Mouse (Mus musculus): ENCODE measurements around the gene Prelid1.

Gene Prelid1

GRCm38 (mm10) chr13:55319931-55320533 is at the start of gene Prelid1:
Gene Prelid1 (plus strand): TSS chr13:55320500.
- no peak for DNase-seq

GRCm38 (mm10) chr13:55277203-55277602 is 43.1 kb upstream of the Prelid1 start:
- no peak for DNase-seq

- DNase-seq, result no peak
Observed at GRCm38 (mm10) chr13:55277646-55278045, 42.7 kb upstream of the Prelid1 start.

GRCm38 (mm10) chr13:55288854-55289253 is 31.4 kb upstream of the Prelid1 start:
- peak; percentile 30 for DNase-seq

- no peak for DNase-seq
Observed at GRCm38 (mm10) chr13:55296760-55297159, 23.5 kb upstream of the Prelid1 start.

GRCm38 (mm10) chr13:55300913-55301312 is 19.4 kb upstream of the Prelid1 start:
- no peak for DNase-seq

- no peak for DNase-seq
Observed at GRCm38 (mm10) chr13:55312028-55312630, 8.2 kb upstream of the Prelid1 start.

GRCm38 (mm10) chr13:55313051-55313450 is 7.2 kb upstream of the Prelid1 start:
- DNase-seq, result no peak

- no peak for DNase-seq
Observed at GRCm38 (mm10) chr13:55314891-55315412, 5.3 kb upstream of the Prelid1 start.

- no peak for DNase-seq
Observed at GRCm38 (mm10) chr13:55318351-55318750, 1.9 kb upstream of the Prelid1 start.

GRCm38 (mm10) chr13:55321434-55322129 is 1.3 kb downstream of the Prelid1 start, which contains the start of gene Rab24:
Gene Rab24 (minus strand): TSS chr13:55321946.
- peak; percentile 92 for DNase-seq

- peak; percentile 55 for DNase-seq
Observed at GRCm38 (mm10) chr13:55322130-55322825, 2.0 kb downstream of the Prelid1 start.

GRCm38 (mm10) chr13:55325596-55325995 is 5.3 kb downstream of the Prelid1 start:
- DNase-seq, result no peak

GRCm38 (mm10) chr13:55327169-55327568 is 6.9 kb downstream of the Prelid1 start:
- no peak for DNase-seq

GRCm38 (mm10) chr13:55327633-55328032 is 7.3 kb downstream of the Prelid1 start:
- DNase-seq, result peak; percentile 90

GRCm38 (mm10) chr13:55328171-55328570 is 7.9 kb downstream of the Prelid1 start:
- DNase-seq, result no peak

- no peak for DNase-seq
Observed at GRCm38 (mm10) chr13:55328641-55329040, 8.3 kb downstream of the Prelid1 start.

GRCm38 (mm10) chr13:55329109-55329682 is 8.9 kb downstream of the Prelid1 start:
- DNase-seq, result no peak

- DNase-seq, result peak; percentile 93
Observed at GRCm38 (mm10) chr13:55329683-55330566, 9.6 kb downstream of the Prelid1 start, which contains the start of gene Mxd3. Gene Mxd3 (minus strand): TSS chr13:55329823.

- DNase-seq, result no peak
Observed at GRCm38 (mm10) chr13:55330567-55331400, 10.5 kb downstream of the Prelid1 start.

GRCm38 (mm10) chr13:55332331-55332730 is 12.0 kb downstream of the Prelid1 start:
- no peak for DNase-seq

Data from thymus, postnatal 4 days (tissue).